ENCODE assay signal across 9 mouse cellular contexts in the genomic region with DNA sequence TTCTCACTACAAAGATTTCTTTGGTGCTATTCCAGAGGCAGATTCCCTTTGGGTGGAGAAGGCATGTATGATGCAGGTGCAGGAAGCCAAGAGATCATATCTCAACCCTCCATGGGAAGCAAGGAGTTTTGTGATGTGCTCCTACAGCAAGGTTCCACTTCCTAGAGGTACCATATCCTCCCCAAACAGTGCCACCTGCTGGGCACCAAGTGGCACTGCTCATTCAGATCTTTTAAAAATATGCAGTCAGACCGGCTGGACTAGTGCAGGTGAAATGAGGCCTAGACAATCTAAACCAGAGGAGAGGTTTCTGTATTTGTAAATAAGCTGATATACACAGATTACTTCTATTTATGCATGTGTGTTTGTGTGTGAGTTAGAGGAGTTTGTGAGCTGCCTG. TPM values are rescaled to one million over a fixed set of nuclear protein-coding genes. Genes with fewer than 3 reads are reported as not detected.
A peak's percentile ranks its signal among the peaks of the same experiment; 100 is the strongest.
DNase-seq lines count a peak whose midpoint lies in the region; ATAC-seq and TF ChIP-seq lines count a peak whose summit lies in the region.
"Had no signal": no experiment of that assay in that cellular context is flagged by ENCODE, and none has a peak within 500 bp of the region (broad histone marks: within the 10 kb centered on the region; RNA-seq: fewer than 3 reads in every experiment).

No protein-coding gene starts in this region.

- TF ChIP-seq POLR2A in cortical plate, adult 2 months (IDR thresholded peaks at IDR 0.05; ENCODE audit: extremely low read depth, insufficient read depth, low read length): no peak

- DNase-seq in CD4-positive, CD25-positive, alpha-beta regulatory T cell, adult 2 months (ENCODE audit: low read depth, low spot score): peak; percentile 36
- no peak for DNase-seq in left cerebral cortex, adult 2 months (ENCODE audit: extremely low spot score in 1 of 2, low spot score in 2 of 2)
- DNase-seq in left cerebral cortex, adult 9 months (ENCODE audit: low spot score in 2 of 2): no peak
- DNase-seq in kidney, postnatal 4 days: peak; percentile 62 to 65
- DNase-seq in retina, adult 2 months (ENCODE audit: low read depth, low spot score): peak; percentile 47
- DNase-seq in frontal cortex, postnatal 36 days (ENCODE audit: low spot score in 2 of 2): no peak

- H3K4me1 ChIP-seq in cortical plate, adult 2 months (ENCODE audit: control insufficient read depth, insufficient read depth, low read length): peaks cover 20% of the 10 kb centered on the region

- intact Hi-C loops in left cerebral cortex, adult 2 months (cut with DNase I): no loop called here

- H3K4me3 ChIP-seq in left cerebral cortex, adult 2 months: no peak overlapping the region
- H3K4me3 ChIP-seq in cortical plate, adult 2 months (ENCODE audit: insufficient read depth, low read length): no peak overlapping the region
- H3K4me3 ChIP-seq: myocyte had no signal

- ATAC-seq in CD4-positive, CD25-positive, alpha-beta regulatory T cell, adult 4 months: no peak

- H3K27ac ChIP-seq in left cerebral cortex, adult 2 months: no peak overlapping the region
- H3K27ac ChIP-seq in cortical plate, adult 2 months (ENCODE audit: insufficient read depth, low read length): no peak overlapping the region

- TF ChIP-seq CTCF in left cerebral cortex, adult 2 months (IDR thresholded peaks at IDR 0.05): peak; percentile 70
- peak; percentile 60 for TF ChIP-seq CTCF in cortical plate, adult 2 months (IDR thresholded peaks at IDR 0.05; ENCODE audit: extremely low read depth, insufficient read depth, low read length)

RNA-seq across cellular contexts. Expression of a gene that starts 35.3 kb away (rescaled TPM):
- polyA plus RNA-seq in CD4-positive, CD25-positive, alpha-beta regulatory T cell, adult 4 months (2017; shearing (Covaris generic)): not detected
- 10 to 100 TPM; 90.3 to 93.9 TPM for total RNA-seq in left cerebral cortex, adult 2 months (2021)
- 59.9 and 61.7 TPM in 2 replicates for polyA plus RNA-seq in cortical plate, adult 2 months (2012; rRNA removed)
- polyA plus RNA-seq: myocyte had no signal

Comparison
In these comparisons a context has a peak if more than half of its experiments do, and no peak if none do; other contexts are left out.
1. DNase-seq: peak in CD4-positive, CD25-positive, alpha-beta regulatory T cell, adult 2 months (single experiment), kidney, postnatal 4 days (2 of 2) and retina, adult 2 months (single experiment); none in left cerebral cortex, adult 2 months (0 of 2), left cerebral cortex, adult 9 months (0 of 2) and frontal cortex, postnatal 36 days (0 of 2).
2. RNA of a gene that starts 35.3 kb away (polyA plus RNA-seq): 59.9 to 61.7 TPM in cortical plate, adult 2 months; not detected in CD4-positive, CD25-positive, alpha-beta regulatory T cell, adult 4 months; every median in the first group is over 10 times any median in the second.